Mouse (Mus musculus): Measurements from ENCODE around the gene Tbl3. TPM values are rescaled to one million over a fixed set of nuclear protein-coding genes. Genes with fewer than 3 reads are reported as not detected.
A peak's percentile ranks its signal among the peaks of the same experiment; 100 is the strongest.

Tbl3 gene
- 23.8 and 25.2 TPM in 2 replicates for polyA plus RNA-seq (2015; fragmentation: Nextera tagmentation; extraction: Ambion mirVana)

DNA sequence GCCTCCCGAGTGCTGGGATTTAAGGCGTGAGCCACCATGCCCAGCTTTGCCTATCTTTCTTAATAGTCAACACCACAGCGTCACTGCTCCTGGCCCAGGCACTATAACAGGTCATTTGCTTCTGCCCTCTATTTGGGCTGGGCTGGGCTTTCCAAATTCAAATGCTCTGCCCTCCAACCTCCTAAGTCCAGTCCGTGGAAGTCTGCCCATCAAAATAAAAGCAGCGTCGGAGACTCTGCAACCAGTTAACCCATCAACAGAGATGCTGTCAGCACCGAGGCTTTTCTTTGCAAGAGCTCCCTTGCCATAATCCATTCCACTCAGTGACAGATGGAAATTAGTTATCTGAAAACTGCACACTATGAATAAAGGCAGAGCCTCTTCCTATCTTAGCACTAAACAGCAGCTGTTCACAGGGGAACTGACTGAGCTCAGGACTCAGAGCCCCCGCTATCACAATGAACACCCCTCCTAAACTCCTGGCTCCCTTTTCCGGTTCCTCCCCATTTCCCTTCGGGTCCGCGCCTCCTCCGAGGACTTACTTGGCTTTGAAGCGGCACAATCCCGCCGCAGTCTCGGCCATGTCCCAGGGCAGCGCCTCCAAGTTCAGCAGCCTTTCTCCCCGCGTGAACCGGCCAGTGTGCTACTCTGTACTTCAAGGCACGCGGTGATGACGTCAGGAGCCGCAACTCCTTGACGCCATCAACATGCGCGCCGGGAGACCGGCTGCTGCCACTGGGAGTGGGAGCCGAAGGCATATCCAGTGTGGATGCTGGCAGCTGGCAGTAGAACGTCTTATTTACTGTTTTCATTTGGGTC is at the start of gene Tbl3:
Gene Tbl3 (minus strand): TSS at position 679 of the 819 bp plus-strand sequence.
- WGBS, result 3% methylated on average over 32 of the region's 32 CpGs
- Histone ChIP-seq H3K4me3 (ENCODE audit: low read depth, low read length) (peak within 1 kb of the TSS; percentile 59), H3K9ac (ENCODE audit: low read depth, low read length) (peak within 1 kb of the TSS; percentile 48), H3K4me1 (replicated peaks; ENCODE audit: control insufficient read depth, insufficient read depth, low read length) (no peaks in the 10 kb centered on the region), H3K36me3 (ENCODE audit: control insufficient read depth, insufficient read depth) (peaks cover 22% of the 10 kb centered on the region; the same call in 1 of the 2 replicates), H3K9me3 (ENCODE audit: control insufficient read depth) (no peaks in the 10 kb centered on the region), H3K27ac (ENCODE audit: low read depth, low read length) (peak within 1 kb of the TSS; percentile 72), H3K27me3 (replicated peaks; ENCODE audit: control insufficient read depth, insufficient read depth, low read length) (no peaks in the 10 kb centered on the region), H3K4me2 (replicated peaks; ENCODE audit: low read depth) (peak within 1 kb of the TSS; percentile 71)
- ATAC-seq, result peak; percentile 81
- no peak for TF ChIP-seq CTCF (IDR thresholded peaks at IDR 0.05; ENCODE audit: low read depth)

DNA sequence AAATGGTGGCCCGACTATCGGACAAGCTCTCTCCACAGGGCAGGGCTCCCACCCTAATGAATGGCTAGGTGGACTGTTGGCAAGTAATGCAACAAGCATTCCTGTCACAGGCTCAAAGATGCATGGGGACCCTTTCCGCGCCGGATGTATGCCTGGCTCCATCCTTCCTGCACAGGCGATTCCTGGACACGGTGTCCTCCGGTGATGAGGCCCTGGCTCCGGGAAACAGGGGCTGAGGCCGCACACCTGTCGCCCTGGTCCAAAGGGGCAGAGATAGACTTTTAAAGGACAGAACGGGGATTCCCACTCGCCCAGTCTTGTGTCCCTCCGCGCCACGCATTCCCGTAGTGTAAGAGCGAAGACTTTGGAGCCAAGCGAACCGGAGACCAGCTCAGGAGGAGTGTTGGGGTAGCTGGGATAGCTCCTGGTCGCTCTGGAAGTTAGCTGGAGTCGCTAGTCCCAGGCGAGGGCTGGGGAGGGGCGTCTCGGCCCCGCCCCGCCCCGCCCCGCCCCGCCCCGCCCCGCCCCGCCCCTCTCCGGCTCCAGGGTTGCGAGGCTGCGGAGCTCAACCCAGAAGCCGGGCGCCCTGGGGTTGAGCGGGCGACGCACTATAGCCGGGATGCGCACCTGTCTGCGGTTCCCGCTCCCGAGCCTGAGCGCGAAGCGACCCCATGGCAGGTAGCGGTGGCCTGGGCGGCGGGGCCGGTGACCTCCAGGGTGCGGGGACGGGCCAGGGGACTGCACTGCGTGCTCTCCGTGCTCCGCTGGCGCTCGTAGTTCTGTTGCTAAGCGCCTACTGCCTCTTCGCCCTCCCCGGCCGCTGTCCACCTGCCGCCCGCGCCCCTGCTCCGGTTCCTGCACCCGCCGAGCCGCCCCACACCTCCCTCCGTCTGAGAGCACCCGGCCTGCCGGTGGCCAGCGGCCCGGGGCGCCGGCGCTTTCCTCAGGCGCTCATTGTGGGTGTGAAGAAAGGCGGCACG is 45.2 kb upstream of the Tbl3 start, which contains the start of gene Hs3st6:
Gene Hs3st6 (plus strand): TSS at position 574 of the 980 bp plus-strand sequence.
- Histone ChIP-seq H3K4me3 (ENCODE audit: low read depth, low read length) (peak within 1 kb of the TSS; percentile 52), H3K36me3 (ENCODE audit: control insufficient read depth, insufficient read depth) (no peaks in the 10 kb centered on the region), H3K4me2 (replicated peaks; ENCODE audit: low read depth) (peak within 1 kb of the TSS; percentile 95), H3K4me1 (replicated peaks; ENCODE audit: control insufficient read depth, insufficient read depth, low read length) (0 out of 2 replicates have a peak, but pooled peaks cover 4% of the 10 kb centered on the region), H3K27ac (ENCODE audit: low read depth, low read length) (no peak within 1 kb of the TSS), H3K9me3 (ENCODE audit: control insufficient read depth) (no peaks in the 10 kb centered on the region), H3K27me3 (replicated peaks; ENCODE audit: control insufficient read depth, insufficient read depth, low read length) (peaks cover 53% of the 10 kb centered on the region), H3K9ac (ENCODE audit: low read depth, low read length) (no peak within 1 kb of the TSS)
- TF ChIP-seq CTCF (IDR thresholded peaks at IDR 0.05; ENCODE audit: low read depth), result no peak
- peak; percentile 77 for ATAC-seq
- 2% methylated on average over 51 of the region's 82 CpGs for WGBS

DNA sequence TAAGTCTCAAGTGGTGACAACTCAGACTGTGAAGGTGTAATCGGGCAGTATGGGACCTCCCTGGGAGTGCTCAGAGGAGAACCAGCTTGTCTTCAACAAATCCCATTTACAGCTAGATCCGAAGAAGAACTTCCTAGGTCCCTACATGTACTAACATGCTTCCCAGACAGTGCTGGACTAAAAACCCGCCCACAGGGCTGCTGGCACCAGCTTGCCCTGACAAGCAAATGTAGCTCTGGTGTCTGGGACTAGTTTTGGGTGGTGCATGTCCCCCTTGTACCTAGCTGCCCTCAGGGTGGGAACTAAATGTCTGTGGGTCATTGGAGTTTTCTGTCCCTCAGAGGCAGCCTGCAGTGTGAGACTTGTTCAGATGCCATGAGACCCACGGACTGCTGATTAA is 44.1 kb upstream of the Tbl3 start:
- Histone ChIP-seq H3K9ac (ENCODE audit: low read depth, low read length) (no peak overlapping the region), H3K36me3 (ENCODE audit: control insufficient read depth, insufficient read depth) (no peaks in the 10 kb centered on the region), H3K9me3 (ENCODE audit: control insufficient read depth) (no peaks in the 10 kb centered on the region), H3K27ac (ENCODE audit: low read depth, low read length) (no peak overlapping the region), H3K4me3 (ENCODE audit: low read depth, low read length) (no peak overlapping the region), H3K4me2 (replicated peaks; ENCODE audit: low read depth) (no peak overlapping the region), H3K27me3 (replicated peaks; ENCODE audit: control insufficient read depth, insufficient read depth, low read length) (peaks cover 53% of the 10 kb centered on the region), H3K4me1 (replicated peaks; ENCODE audit: control insufficient read depth, insufficient read depth, low read length) (0 out of 2 replicates have a peak, but pooled peaks cover 4% of the 10 kb centered on the region)
- WGBS, result 22% methylated on average over 4 of the region's 4 CpGs
- no peak for ATAC-seq
- TF ChIP-seq CTCF (IDR thresholded peaks at IDR 0.05; ENCODE audit: low read depth), result no peak

DNA sequence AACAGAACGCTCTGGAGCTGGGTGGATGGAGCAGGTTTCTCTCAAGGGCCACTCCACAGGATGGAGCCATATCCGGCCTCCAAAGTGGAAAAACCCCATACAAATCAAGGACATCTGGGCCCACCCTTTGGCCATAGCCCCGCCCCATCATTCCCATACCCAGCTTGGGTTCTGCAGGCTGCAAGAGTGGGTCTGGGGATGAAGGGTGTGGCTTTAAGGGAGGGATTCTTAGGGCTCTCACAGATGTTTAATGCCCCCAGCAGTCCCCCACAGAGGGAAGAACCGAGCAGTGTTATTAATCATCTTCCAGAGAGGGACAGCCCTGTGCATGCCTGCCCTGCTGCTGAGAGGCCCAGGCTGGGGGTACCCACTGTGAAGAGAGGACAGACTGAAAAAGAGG is 39.5 kb upstream of the Tbl3 start:
- Histone ChIP-seq H3K4me3 (ENCODE audit: low read depth, low read length) (no peak overlapping the region), H3K27me3 (replicated peaks; ENCODE audit: control insufficient read depth, insufficient read depth, low read length) (peaks cover 21% of the 10 kb centered on the region), H3K9ac (ENCODE audit: low read depth, low read length) (no peak overlapping the region), H3K4me2 (replicated peaks; ENCODE audit: low read depth) (no peak overlapping the region), H3K4me1 (replicated peaks; ENCODE audit: control insufficient read depth, insufficient read depth, low read length) (no peaks in the 10 kb centered on the region), H3K36me3 (ENCODE audit: control insufficient read depth, insufficient read depth) (peaks cover 7% of the 10 kb centered on the region; the same call in 1 of the 2 replicates), H3K27ac (ENCODE audit: low read depth, low read length) (no peak overlapping the region), H3K9me3 (ENCODE audit: control insufficient read depth) (no peaks in the 10 kb centered on the region)
- WGBS, result 44% methylated on average over 4 of the region's 4 CpGs
- no peak for ATAC-seq
- TF ChIP-seq CTCF (IDR thresholded peaks at IDR 0.05; ENCODE audit: low read depth), result no peak

DNA sequence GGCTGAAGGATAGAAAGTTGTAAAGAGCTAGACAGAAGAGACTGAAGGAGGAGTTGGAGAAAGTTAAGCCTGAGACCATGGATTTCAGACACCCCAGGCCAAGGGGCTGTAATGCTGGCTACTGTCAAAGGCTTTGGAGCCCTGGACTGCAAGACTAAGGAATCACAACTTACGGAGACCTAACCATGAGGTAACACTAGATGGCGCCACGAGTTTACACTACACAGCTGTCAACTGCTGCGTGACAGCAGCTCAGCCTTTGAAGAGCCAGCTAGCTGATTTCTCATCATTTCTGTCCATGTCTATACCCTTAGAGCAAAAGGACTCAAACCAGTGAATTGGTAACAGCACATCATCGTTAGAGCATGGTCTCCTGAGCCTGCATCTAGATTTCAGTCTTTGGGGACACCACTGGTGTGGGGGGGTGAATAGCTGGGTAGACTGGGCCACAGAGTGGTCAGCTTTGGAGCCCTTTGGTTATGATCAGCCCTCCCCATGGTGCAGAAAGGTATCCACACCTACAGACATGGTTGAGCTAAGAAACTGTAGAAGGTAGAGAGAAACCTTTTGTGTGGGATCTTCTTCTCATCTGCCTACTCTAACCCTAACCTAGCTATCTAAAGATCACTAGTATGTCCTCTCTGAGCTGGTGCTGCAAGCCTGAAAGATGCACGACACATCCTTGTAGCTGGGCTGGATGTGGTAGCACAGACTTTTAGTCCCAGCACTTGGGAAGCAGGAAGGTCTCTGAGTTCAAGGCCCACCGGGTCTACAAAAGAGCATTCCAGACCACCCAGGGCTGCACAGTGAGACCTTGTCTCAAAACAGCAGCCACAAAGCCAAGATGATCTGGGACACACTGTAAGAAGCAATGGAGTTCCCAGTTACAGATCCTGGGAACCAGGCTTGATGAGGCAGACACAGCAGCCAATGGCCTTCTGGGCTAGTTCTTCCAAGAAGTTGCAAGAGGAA is 38.4 kb upstream of the Tbl3 start:
- peak; percentile 97 for TF ChIP-seq CTCF (IDR thresholded peaks at IDR 0.05; ENCODE audit: low read depth)
- Histone ChIP-seq H3K27me3 (replicated peaks; ENCODE audit: control insufficient read depth, insufficient read depth, low read length) (peaks cover 10% of the 10 kb centered on the region), H3K9ac (ENCODE audit: low read depth, low read length) (no peak overlapping the region), H3K4me3 (ENCODE audit: low read depth, low read length) (no peak overlapping the region), H3K4me2 (replicated peaks; ENCODE audit: low read depth) (no peak overlapping the region), H3K36me3 (ENCODE audit: control insufficient read depth, insufficient read depth) (peaks cover 9% of the 10 kb centered on the region; the same call in 1 of the 2 replicates), H3K4me1 (replicated peaks; ENCODE audit: control insufficient read depth, insufficient read depth, low read length) (no peaks in the 10 kb centered on the region), H3K9me3 (ENCODE audit: control insufficient read depth) (no peaks in the 10 kb centered on the region), H3K27ac (ENCODE audit: low read depth, low read length) (no peak overlapping the region)
- WGBS, result 24% methylated on average over 7 of the region's 7 CpGs
- ATAC-seq, result peak; percentile 65
